Mouse (Mus musculus) erythroblast, adult 5-6 weeks (primary cell): ENCODE data around the gene Ranbp6. TPM values are rescaled to one million over a fixed set of nuclear protein-coding genes. Genes with fewer than 3 reads are reported as not detected.

ENCODE experiments used
- ATAC-seq: replicated peaks from 2 replicates; pipeline ENCODE4 v1.8.0; 2016; ENCODE audit warnings: moderate number of reproducible peaks, mild to moderate bottlenecking, moderate TSS enrichment, inconsistent platforms; ENCODE audit not compliant: poor library complexity, low FRiP score, severe bottlenecking
- total RNA-seq, 2 experiments: library from RNA; stranded (forward) in 1 of 2; stranded (reverse) in 1 of 2; fragments of 150-400 nt in 1 of 2; fragments of 200-764, 138-1000 nt in 1 of 2; gene quantifications; 2 replicates each; pipeline versions ENCODE4 v1.2.3 to v1.2.4; 2015 to 2017; ENCODE audit warnings: low replicate concordance in 2 of 2

Ranbp6 gene
- total RNA-seq (2015; ENCODE audit: low replicate concordance) (4.8 TPM in 2 replicates), total RNA-seq (2017; ENCODE audit: low replicate concordance) (5.9 and 9.5 TPM in 2 replicates)

GRCm38 (mm10) chr19:29812581-29813460 is at the start of gene Ranbp6:
Gene Ranbp6 (minus strand): TSS chr19:29812974.
- ATAC-seq, result peak; percentile 100

DNA sequence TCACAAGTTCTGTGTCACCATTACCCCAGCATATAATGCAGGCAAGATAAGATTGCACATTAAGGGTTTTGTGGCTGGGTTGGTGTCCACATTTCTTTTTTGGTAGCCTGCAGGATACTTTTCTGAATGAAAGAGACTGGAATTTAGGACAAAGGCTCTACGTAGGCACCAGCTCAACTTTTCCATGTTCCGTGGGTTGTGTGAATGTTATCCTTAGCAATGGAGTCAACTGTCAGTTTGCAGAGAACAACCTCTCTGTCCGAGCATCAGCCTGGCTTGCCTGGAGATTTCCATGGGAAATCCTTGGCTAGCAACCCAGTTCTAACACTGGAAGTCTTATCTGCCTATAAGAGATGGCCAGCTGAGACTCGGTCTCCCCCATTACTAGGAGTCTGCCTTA is 48.0 kb upstream of the Ranbp6 start:
- ATAC-seq, result no peak

GRCm38 (mm10) chr19:29857267-29857666 is 44.5 kb upstream of the Ranbp6 start:
- no peak for ATAC-seq

GRCm38 (mm10) chr19:29853711-29854110 is 40.9 kb upstream of the Ranbp6 start:
- no peak for ATAC-seq

DNA sequence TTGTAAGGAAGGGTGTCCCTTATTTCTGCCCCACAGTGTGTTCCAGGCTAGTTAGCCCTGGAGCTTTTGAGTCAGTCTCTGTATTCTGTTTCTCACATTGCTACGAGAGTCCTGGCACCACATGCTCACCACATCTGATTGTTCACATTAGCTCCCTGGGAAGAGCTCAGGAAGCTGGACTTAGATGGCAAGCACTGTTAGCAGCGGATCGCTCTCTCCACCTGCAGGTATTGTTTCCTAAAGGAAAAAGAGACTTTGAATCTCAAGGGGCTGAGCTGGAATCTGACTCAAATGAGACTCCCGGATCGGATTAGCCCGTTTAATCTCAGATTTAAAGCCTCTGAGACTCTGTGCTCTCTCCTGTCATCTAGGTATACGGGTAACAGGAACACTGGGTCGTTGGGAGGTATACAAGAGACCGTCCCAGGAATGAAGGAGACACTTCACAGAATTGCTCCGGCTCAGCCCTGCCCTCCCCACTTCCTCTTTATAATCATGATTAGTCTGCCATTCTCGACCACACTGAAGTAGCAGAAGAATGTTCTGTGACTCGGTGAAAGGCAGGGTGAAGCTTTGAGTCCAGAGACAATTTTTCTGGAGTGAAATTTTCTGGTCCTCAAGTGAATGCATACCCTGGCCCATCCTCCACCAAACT is 38.4 kb upstream of the Ranbp6 start:
- no peak for ATAC-seq

DNA sequence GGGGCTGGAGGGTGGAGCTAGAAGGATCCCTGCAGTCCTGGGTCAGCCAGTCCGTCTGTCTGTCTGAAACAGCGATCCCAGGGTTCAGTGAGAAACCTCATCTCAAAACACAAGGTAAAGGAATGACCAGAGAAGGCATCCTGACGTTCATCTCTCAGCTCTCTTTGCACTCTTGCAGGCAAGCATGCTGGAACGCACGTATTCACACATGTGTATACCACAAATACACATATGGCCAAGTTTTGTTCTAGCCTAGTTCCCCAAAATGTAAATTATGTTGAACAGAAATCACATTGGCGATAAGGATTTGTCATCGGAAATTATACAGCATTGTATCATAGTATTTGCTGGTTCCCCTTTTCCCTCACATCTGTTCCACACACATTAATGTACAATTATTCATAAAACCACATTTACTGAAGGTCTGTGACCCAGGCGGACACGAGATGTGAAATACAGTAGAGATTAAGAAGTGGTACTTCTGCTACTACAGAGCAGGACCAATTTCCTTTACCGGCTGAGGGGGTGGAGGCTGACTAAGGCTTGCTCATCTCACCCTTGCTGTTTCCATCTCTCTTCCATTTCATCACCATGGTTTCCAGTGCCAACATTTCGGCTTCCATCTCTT is 37.3 kb upstream of the Ranbp6 start:
- no peak for ATAC-seq

GRCm38 (mm10) chr19:29844036-29844661 is 31.4 kb upstream of the Ranbp6 start:
- no peak for ATAC-seq

DNA sequence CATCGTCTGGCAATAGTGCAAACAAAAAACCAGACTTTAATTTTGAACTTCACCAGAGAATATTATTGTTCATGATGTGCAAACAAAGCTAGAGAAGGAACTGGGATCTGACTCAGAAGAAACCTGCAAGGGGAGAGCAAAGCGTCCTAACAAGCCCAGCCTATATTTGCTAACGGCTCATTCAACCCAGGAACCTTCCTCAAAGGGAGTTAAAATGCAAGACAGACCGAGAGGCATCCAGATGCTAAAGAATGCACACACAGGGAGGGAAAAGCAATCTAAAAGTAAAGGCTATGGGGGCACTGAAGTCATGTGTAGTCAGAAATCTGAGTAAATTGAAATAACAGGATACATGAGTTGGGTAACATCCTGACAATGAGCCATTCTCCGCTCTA is 30.9 kb upstream of the Ranbp6 start:
- ATAC-seq, result no peak

- ATAC-seq, result no peak
Measured at GRCm38 (mm10) chr19:29842973-29843372, 30.2 kb upstream of the Ranbp6 start.

DNA sequence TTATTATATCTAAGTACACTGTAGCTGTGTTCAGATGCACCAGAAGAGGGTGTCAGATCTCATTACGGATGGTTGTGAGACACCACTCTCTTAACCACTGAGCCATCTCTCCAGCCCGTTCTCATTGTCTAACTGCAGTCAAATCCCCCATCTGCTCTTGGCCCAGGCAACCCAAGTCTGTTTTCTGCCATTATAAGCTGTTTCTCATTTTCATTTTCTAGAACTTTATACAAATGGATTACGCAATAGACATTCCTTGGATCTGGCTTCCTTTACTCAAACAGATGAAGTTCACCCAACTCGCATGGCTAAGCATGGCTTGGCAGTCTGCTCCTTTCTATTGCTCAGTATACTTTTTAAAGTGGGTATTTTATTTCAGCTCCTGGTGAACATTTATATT is 27.9 kb upstream of the Ranbp6 start:
- ATAC-seq, result no peak

- ATAC-seq, result no peak
Measured at GRCm38 (mm10) chr19:29838636-29839135, 25.9 kb upstream of the Ranbp6 start.

GRCm38 (mm10) chr19:29838171-29838570 is 25.4 kb upstream of the Ranbp6 start:
- no peak for ATAC-seq

GRCm38 (mm10) chr19:29835364-29836034 is 22.7 kb upstream of the Ranbp6 start:
- ATAC-seq, result no peak

GRCm38 (mm10) chr19:29830911-29831310 is 18.1 kb upstream of the Ranbp6 start:
- ATAC-seq, result no peak

DNA sequence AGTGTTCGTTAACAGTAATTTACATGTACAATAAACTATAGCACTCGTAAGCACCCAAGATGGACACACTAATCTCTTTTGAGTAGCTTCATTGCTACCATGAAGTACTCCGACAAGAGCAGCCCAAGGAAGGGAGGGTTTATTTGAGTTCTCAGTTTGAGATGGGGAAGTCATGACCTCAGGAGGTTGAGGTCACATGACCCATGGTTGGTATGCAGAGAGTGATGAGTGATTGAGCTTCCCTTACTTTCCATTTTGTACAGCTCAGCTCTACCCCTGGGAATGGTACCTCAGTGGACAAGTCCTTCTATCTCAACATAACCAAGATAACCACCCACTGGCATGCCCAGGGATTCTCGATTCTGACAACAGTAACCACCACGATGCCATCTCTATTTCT is 15.8 kb upstream of the Ranbp6 start:
- ATAC-seq, result no peak

- ATAC-seq, result no peak
Measured at GRCm38 (mm10) chr19:29826686-29827085, 13.9 kb upstream of the Ranbp6 start.

DNA sequence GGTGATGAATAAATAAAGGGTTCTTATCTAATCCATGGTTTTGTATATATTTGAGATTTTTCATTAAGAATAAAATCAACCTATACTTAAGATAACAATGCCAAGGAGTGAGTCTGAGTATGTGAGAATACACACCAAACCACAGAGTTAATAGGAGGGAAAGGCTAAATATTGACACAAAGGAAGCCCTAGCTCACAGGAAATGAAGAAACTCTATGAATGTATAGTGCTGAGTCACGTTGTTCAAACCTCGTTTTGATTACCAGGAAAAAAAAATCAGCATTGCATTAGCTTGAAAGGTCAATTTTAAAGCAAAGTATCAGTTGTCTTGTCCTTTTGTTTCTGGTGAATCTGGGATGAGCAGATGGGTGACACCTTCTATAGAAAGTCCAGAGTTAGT is 12.2 kb upstream of the Ranbp6 start:
- no peak for ATAC-seq

DNA sequence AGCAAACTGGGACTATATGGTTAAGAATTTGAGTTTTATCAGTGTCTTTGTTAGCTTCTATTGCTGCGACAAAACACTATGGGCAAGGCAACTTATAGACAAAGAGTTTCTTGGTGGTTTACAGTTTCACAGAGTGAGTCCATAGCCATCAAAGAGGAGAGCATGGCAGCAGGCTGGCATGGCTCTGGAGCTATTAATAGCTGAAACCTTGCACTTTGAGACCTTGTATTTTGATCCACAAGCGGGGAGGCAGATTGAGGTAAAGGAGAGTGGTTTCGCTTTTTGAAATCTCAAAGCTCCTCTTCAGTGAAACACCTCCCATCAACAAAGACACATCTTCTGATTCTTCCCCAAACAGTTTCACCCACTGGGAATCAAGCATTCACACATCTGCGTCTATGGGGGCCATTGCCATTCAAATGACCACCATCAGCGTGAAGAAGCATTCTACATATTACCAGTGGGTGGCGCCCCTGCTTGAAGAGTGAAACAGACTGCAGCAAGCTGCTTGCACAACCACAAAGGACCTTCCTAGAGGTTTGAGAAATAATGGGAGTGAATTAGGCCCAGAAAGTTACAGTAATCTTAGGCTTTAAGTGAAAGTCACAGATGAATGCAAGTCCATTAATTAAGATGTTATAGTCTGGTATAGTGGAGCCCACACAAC is 11.4 kb upstream of the Ranbp6 start:
- no peak for ATAC-seq

GRCm38 (mm10) chr19:29823456-29824010 is 10.8 kb upstream of the Ranbp6 start:
- ATAC-seq, result no peak
